Mouse (Mus musculus) CH12.LX (cell line): Measurements from ENCODE around the gene Fpr3. TPM values are rescaled to one million over a fixed set of nuclear protein-coding genes. Genes with fewer than 3 reads are reported as not detected.
A peak's percentile ranks its signal among the peaks of the same experiment; 100 is the strongest.
"Not testable (repeated sequence)": the region's sequence is repeated elsewhere in the genome, so short reads cannot be mapped to it uniquely, and the experiment has no call there.

Experiments
- DNase-seq: peaks from one replicate; pipeline ENCODE4 v3.0.0-alpha.2; 2013; ENCODE audit errors: extremely low read depth
- H3K27ac ChIP-seq: 2 replicates; pipeline ENCODE4 v1.5.1; 2012; ENCODE audit warnings: low read depth, mild to moderate bottlenecking, control low read depth, moderate library complexity; ENCODE audit not compliant: insufficient read depth
- H3K27me3 ChIP-seq: replicated peaks from 2 replicates; pipeline ENCODE3; 2012; ENCODE audit warnings: inconsistent platforms
- H3K36me3 ChIP-seq, 2 experiments: replicated peaks in 1 of 2; 2 replicates each; pipeline versions ENCODE3 to v1.6.1; 2012; ENCODE audit warnings: inconsistent platforms in 1 of 2, low read length in 1 of 2, mild to moderate bottlenecking in 1 of 2, mixed read lengths in 1 of 2, moderate library complexity in 1 of 2; ENCODE audit not compliant: control insufficient read depth in 1 of 2, insufficient read depth in 1 of 2
- H3K4me1 ChIP-seq, 2 experiments: 2 replicates each; pipeline ENCODE4 v1.6.1; 2012; ENCODE audit warnings: inconsistent platforms in 1 of 2, moderate library complexity in 1 of 2; ENCODE audit not compliant: insufficient read depth in 2 of 2, control insufficient read depth in 1 of 2
- H3K4me2 ChIP-seq: 2 replicates; pipeline ENCODE4 v1.6.1; 2012; ENCODE audit warnings: low read depth, mild to moderate bottlenecking, control low read depth; ENCODE audit not compliant: poor library complexity, insufficient read depth, severe bottlenecking
- H3K4me3 ChIP-seq, 3 experiments: fragments of 150-350 bp in 1 of 3; sonication (generic) in 1 of 3; replicated peaks in 1 of 3; 2 replicates each; pipeline versions ENCODE3 to v1.5.1; 2011 to 2012; ENCODE audit warnings: low read depth in 2 of 3, low read length in 2 of 3, mild to moderate bottlenecking in 2 of 3, moderate library complexity in 2 of 3, control low read depth in 1 of 3, improper control_type of control experiment in 1 of 3, inconsistent platforms in 1 of 3, mixed read lengths in 1 of 3; ENCODE audit not compliant: poor library complexity in 1 of 3
- H3K79me2 ChIP-seq: replicated peaks from 2 replicates; pipeline ENCODE4 v1.6.1; 2012; ENCODE audit warnings: mild to moderate bottlenecking, moderate library complexity; ENCODE audit not compliant: control insufficient read depth, poor library complexity, insufficient read depth, severe bottlenecking; ENCODE audit errors: extremely low read depth
- H3K9ac ChIP-seq: 2 replicates; pipeline ENCODE4 v1.6.1; 2012; ENCODE audit warnings: low read depth, mild to moderate bottlenecking, control low read depth, moderate library complexity; ENCODE audit not compliant: insufficient read depth
- H3K9me3 ChIP-seq: replicated peaks from 2 replicates; pipeline ENCODE3; 2012; ENCODE audit warnings: low read length, inconsistent platforms, mixed read lengths
- BHLHE40 ChIP-seq: IDR thresholded peaks from 2 replicates; pipeline ENCODE4 v1.6.1; 2011; ENCODE audit warnings: mild to moderate bottlenecking, low read depth, low read length, improper control_type of control experiment
- CHD2 ChIP-seq: IDR thresholded peaks from 2 replicates; pipeline ENCODE4 v1.6.1; 2011; ENCODE audit warnings: low read length, improper control_type of control experiment
- CTCF ChIP-seq, 2 experiments: IDR thresholded peaks in 1 of 2; conservative IDR thresholded peaks in 1 of 2; 2 replicates each; pipeline ENCODE4 v1.5.1; 2011 to 2012; ENCODE audit warnings: low read depth in 2 of 2, low read length in 2 of 2, improper control_type of control experiment in 1 of 2, inconsistent platforms in 1 of 2, mild to moderate bottlenecking in 1 of 2, moderate library complexity in 1 of 2
- ELF1 ChIP-seq: IDR thresholded peaks from 2 replicates; pipeline ENCODE4 v1.6.1; 2014; ENCODE audit warnings: low read depth, mild to moderate bottlenecking, inconsistent platforms, low read length, improper control_type of control experiment
- EP300 ChIP-seq: IDR thresholded peaks from 2 replicates; pipeline ENCODE4 v1.6.1; 2011; ENCODE audit warnings: low read length, improper control_type of control experiment
- ETS1 ChIP-seq: conservative IDR thresholded peaks from 2 replicates; pipeline ENCODE4 v1.6.1; 2012; ENCODE audit warnings: low read depth, mild to moderate bottlenecking, inconsistent platforms, low read length, improper control_type of control experiment, moderate library complexity
- GABPA ChIP-seq: IDR thresholded peaks from 2 replicates; pipeline ENCODE4 v1.6.1; 2012; ENCODE audit warnings: low read depth, low read length, improper control_type of control experiment, inconsistent platforms; ENCODE audit not compliant: insufficient replicate concordance
- HCFC1 ChIP-seq: IDR thresholded peaks from 2 replicates; pipeline ENCODE4 v1.6.1; 2012; ENCODE audit warnings: low read depth, mild to moderate bottlenecking, inconsistent platforms, low read length, improper control_type of control experiment
- JUN ChIP-seq: IDR thresholded peaks from 2 replicates; pipeline ENCODE4 v1.6.1; 2011; ENCODE audit warnings: low read depth, mild to moderate bottlenecking, low read length, improper control_type of control experiment, moderate library complexity; ENCODE audit not compliant: insufficient read depth
- JUND ChIP-seq: conservative IDR thresholded peaks from 2 replicates; pipeline ENCODE4 v1.6.1; 2011; ENCODE audit warnings: low read depth, low read length, improper control_type of control experiment
- MAX ChIP-seq: IDR thresholded peaks from 2 replicates; pipeline ENCODE4 v1.6.1; 2011; ENCODE audit warnings: low read length, improper control_type of control experiment
- MEF2A ChIP-seq: IDR thresholded peaks from 2 replicates; pipeline ENCODE4 v1.6.1; 2014; ENCODE audit warnings: low read depth, mild to moderate bottlenecking, inconsistent platforms, low read length, improper control_type of control experiment, borderline replicate concordance
- PAX5 ChIP-seq: IDR thresholded peaks from 2 replicates; pipeline ENCODE4 v1.6.1; 2012; ENCODE audit warnings: low read length, inconsistent platforms, mixed read lengths
- POLR2A ChIP-seq: IDR thresholded peaks from 2 replicates; pipeline ENCODE4 v1.6.1; 2011; ENCODE audit warnings: low read depth, mild to moderate bottlenecking, improper control_type of control experiment, low read length
- POLR2AphosphoS2 ChIP-seq: IDR thresholded peaks from 2 replicates; pipeline ENCODE4 v1.6.1; 2011; ENCODE audit warnings: low read depth, low read length, improper control_type of control experiment
- RCOR1 ChIP-seq: conservative IDR thresholded peaks from 2 replicates; pipeline ENCODE4 v1.6.1; 2012; ENCODE audit warnings: low read depth, mild to moderate bottlenecking, inconsistent platforms, low read length, improper control_type of control experiment
- SIN3A ChIP-seq: IDR thresholded peaks from 2 replicates; pipeline ENCODE4 v1.6.1; 2012; ENCODE audit warnings: low read length, improper control_type of control experiment, inconsistent platforms
- TBP ChIP-seq: conservative IDR thresholded peaks from 2 replicates; pipeline ENCODE4 v1.6.1; 2011; ENCODE audit warnings: low read depth, low read length, improper control_type of control experiment
- USF2 ChIP-seq: conservative IDR thresholded peaks from 2 replicates; pipeline ENCODE4 v1.6.1; 2011; ENCODE audit warnings: low read depth, low read length, improper control_type of control experiment
- ZNF384 ChIP-seq: IDR thresholded peaks from 2 replicates; pipeline ENCODE4 v1.6.1; 2012; ENCODE audit warnings: low read depth, low read length, improper control_type of control experiment, inconsistent platforms
- dilution Hi-C: fragments of 300-500 bp; cut with MboI; formaldehyde crosslinking; loops from 2 replicates; pipeline ENCODE4 v1.14.3; 2020; ENCODE audit warnings: low sequenced_read_pairs; ENCODE audit not compliant: extremely low pct_unique_long_range_greater_than_20kb, extremely low pct_ligation_motif_present
- in situ Hi-C: fragments of 300-500 bp; cut with MboI; formaldehyde crosslinking; loops from 3 replicates; pipeline ENCODE4 v1.14.3; 2019; ENCODE audit warnings: low sequenced_read_pairs, low pct_ligation_motif_present, low pct_unique_long_range_greater_than_20kb, mixed read lengths
- polyA plus RNA-seq: library from polyadenylated mRNA; unstranded; fragments of >175 nt; gene quantifications from 2 replicates; pipeline ENCODE4 v1.2.1, GENCODE M21; 2012; ENCODE audit warnings: low read depth; ENCODE audit not compliant: insufficient read length
- total RNA-seq, 2 experiments: library from RNA; depleted of rRNA; stranded (reverse); fragments of 300-350 nt in 1 of 2; fragments of >200 nt in 1 of 2; gene quantifications; 2 replicates each; pipeline ENCODE4 v1.2.3; 2012 to 2014

Gene Fpr3
- total and polyA plus RNA-seq, 3 experiments: not detected

DNA sequence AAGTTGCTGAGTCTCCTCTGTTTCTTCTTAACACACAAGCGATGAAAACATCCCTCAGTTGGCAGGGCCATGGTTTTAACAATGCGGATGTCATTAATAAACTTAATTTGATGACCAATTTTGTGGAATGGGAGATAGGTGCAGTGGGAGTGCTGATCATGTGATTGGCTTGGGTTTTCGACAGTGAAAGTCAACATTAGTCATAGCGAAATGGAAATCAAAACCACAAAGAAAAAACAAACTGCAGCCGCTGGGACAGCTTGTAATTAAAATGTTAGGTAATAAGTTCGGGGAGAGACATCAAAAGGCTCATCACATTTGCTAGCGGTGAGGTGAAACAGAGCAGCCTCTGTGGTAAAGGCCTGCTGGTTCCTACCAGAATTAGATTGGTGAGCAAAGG, 46.9 kb upstream of the Fpr3 start:
- TF ChIP-seq BHLHE40 (peak; percentile 39; the same call in 1 of the 2 replicates), CTCF (conservative IDR thresholded peaks at IDR 0.05 in 1 of 2, IDR thresholded peaks at IDR 0.05 in 1 of 2; ENCODE audit: low read depth in 2 of 2, low read length in 2 of 2) (no peak)
- H3K9ac ChIP-seq: no peak overlapping the region
- H3K4me1 ChIP-seq: peaks cover 3 to 17% of the 10 kb centered on the region in 2 experiments; a peak in 3 of 4 replicates
- dilution Hi-C loops (no loop called here), in situ Hi-C loops (loop anchor here (10.0 kb wide), 1 partner anchor 76 kb away; no protein-coding TSS in a partner anchor)
- H3K4me3 ChIP-seq: no peak overlapping the region
- no peak overlapping the region for H3K27ac ChIP-seq
- no peak for DNase-seq
- H3K9me3 ChIP-seq: no peaks in the 10 kb centered on the region
- no peak overlapping the region for H3K4me2 ChIP-seq
- H3K36me3 ChIP-seq: peaks cover 0 to 22% of the 10 kb centered on the region in 2 experiments
- no peaks in the 10 kb centered on the region for H3K27me3 ChIP-seq
- H3K79me2 ChIP-seq: no peaks in the 10 kb centered on the region

DNA sequence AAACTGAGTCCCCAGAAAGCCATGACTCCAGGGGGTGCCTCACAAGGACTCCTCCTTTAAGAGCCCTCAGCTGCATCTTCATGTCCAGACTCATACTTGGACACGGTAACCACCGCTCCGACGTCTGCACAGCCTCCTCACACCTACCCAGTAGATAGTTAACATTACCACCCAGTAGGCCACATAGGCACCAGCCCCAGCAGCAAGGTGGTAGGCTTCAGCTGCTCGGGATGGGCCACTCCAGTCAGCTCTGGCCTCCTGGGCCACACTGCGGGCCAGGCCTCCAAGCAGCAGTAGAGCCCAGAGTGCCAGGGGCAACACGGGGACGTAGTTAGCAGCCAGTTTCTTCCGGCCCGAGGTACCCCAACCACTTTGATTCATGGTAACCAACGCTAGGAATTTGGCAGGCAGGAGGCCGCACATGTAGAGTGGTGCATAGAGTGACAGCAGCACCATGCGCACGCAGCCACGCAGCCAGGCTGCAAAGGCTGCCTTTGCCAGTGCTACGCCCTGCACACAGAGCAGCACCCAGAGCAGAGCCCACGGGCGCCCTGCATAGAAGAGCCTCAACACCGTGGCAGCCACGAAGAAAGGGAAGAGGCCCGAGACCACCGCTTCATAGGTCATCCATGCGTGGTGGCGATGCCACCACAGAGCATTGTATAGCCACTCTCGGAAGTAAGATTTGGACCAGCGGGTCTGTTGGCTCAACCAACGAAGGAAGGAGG, 44.0 kb upstream of the Fpr3 start:
- Histone ChIP-seq H3K4me1 (peaks cover 3 to 13% of the 10 kb centered on the region in 2 experiments; a peak in 3 of 4 replicates), H3K9me3 (no peaks in the 10 kb centered on the region), H3K79me2 (no peaks in the 10 kb centered on the region), H3K4me3 (no peak overlapping the region), H3K9ac (no peak overlapping the region), H3K4me2 (no peak overlapping the region), H3K36me3 (peaks cover 0 to 22% of the 10 kb centered on the region in 2 experiments), H3K27me3 (no peaks in the 10 kb centered on the region), H3K27ac (no peak overlapping the region)
- no peak for DNase-seq
- TF ChIP-seq SIN3A: no peak
- no peak for TF ChIP-seq RCOR1
- TF ChIP-seq MAX: no peak
- TF ChIP-seq CTCF (conservative IDR thresholded peaks at IDR 0.05 in 1 of 2, IDR thresholded peaks at IDR 0.05 in 1 of 2; ENCODE audit: low read depth in 2 of 2, low read length in 2 of 2): no peak
- TF ChIP-seq POLR2AphosphoS2: no peak
- no peak for TF ChIP-seq USF2
- no peak for TF ChIP-seq ELF1
- no peak for TF ChIP-seq GABPA
- TF ChIP-seq TBP: no peak
- TF ChIP-seq MEF2A: no peak
- no peak for TF ChIP-seq JUND
- TF ChIP-seq ZNF384: no peak
- no peak for TF ChIP-seq PAX5
- no peak for TF ChIP-seq HCFC1
- no peak for TF ChIP-seq CHD2
- TF ChIP-seq EP300: no peak
- TF ChIP-seq ETS1: no peak
- no peak for TF ChIP-seq JUN
- no peak for TF ChIP-seq POLR2A
- in situ Hi-C loops (loop anchor here (10.0 kb wide), 1 partner anchor 79 kb away; no protein-coding TSS in a partner anchor), dilution Hi-C loops (no loop called here)

DNA sequence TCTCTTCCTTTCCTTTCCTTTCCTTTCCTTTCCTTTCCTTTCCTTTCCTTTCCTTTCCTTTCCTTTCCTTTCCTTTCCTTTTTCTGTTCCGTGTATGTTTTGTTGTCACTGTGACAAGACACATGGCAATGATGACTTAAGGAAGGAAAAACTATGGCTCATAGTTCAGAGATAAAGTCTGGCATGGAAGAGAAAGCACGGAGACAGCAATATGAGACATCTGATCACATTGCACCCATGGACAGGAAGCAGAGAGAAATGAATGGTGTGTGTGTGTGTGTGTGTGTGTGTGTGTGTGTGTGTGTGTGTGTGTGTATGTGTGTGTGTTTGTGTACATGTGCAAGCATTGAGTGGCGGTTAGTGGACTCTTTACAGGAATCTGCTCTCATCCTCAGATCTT, 43.0 kb upstream of the Fpr3 start:
- H3K27me3 ChIP-seq, H3K9ac ChIP-seq, H3K79me2 ChIP-seq, H3K4me1 ChIP-seq, dilution Hi-C loops, H3K4me3 ChIP-seq, H3K4me2 ChIP-seq, H3K9me3 ChIP-seq, H3K27ac ChIP-seq, DNase-seq: not testable (repeated sequence)
- H3K36me3 ChIP-seq: peaks cover 0 to 22% of the 10 kb centered on the region in 2 experiments
- in situ Hi-C loops: loop anchor here (10.0 kb wide), 1 partner anchor 80 kb away; no protein-coding TSS in a partner anchor
